13 mouse cellular contexts compared by ENCODE assay signal in the genomic region with DNA sequence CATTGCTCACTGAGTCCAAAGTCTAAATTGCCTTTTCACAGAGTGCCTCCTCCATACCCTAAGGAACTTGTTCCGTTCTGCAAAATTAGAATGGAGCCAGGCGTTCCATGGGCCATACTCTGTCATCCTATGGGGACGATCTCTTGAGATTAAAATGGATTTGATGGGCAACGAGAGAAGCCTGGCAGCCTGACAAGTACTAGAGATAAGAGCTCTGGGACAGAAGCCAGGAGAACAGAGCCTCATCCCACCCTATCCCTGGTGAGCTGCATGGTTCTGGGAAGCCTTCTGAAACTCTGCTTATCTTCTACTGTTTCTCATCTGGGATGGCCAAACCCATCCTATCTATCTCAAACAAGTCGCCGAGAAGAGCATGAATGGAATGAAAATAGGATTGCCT.
DNase-seq lines count a peak whose midpoint lies in the region; ATAC-seq lines count a peak whose summit lies in the region.
"Had no signal": no experiment of that assay in that cellular context is flagged by ENCODE, and none has a peak within 500 bp of the region (broad histone marks: within the 10 kb centered on the region; RNA-seq: fewer than 3 reads in every experiment).

No protein-coding gene starts in this region.

- ATAC-seq in heart, embryonic 14.5 days (ENCODE audit: insufficient number of reproducible peaks, insufficient read depth, low FRiP score, low read depth): peak; percentile 80

- no peak overlapping the region for H3K4me3 ChIP-seq in heart, embryonic 14.5 days (ENCODE audit: control insufficient read depth in 1 of 2, insufficient read depth in 1 of 2, low read depth in 1 of 2, low read length in 2 of 2)
- H3K4me3 ChIP-seq: embryonic facial prominence, embryonic 12.5 days; myocyte had no signal

- peak overlapping the region; percentile 9; the same call in 1 of the 2 replicates for H3K4me2 ChIP-seq in heart, embryonic 14.5 days (ENCODE audit: low read length)
- H3K4me2 ChIP-seq: embryonic facial prominence, embryonic 12.5 days had no signal

- no peaks in the 10 kb centered on the region for H3K9me3 ChIP-seq in heart, embryonic 14.5 days (ENCODE audit: control insufficient read depth, low read length)
- H3K9me3 ChIP-seq: embryonic facial prominence, embryonic 12.5 days had no signal

- H3K9ac ChIP-seq in heart, embryonic 14.5 days (ENCODE audit: low read length): no peak overlapping the region
- H3K9ac ChIP-seq: embryonic facial prominence, embryonic 12.5 days had no signal

- 4% methylated on average over 6 of the region's 6 CpGs for WGBS in heart, embryonic 14.5 days

- H3K4me1 ChIP-seq in heart, embryonic 14.5 days (ENCODE audit: control insufficient read depth in 2 of 2, insufficient read depth in 2 of 2, low read length in 2 of 2): peaks cover 6 to 24% of the 10 kb centered on the region in 2 experiments
- H3K4me1 ChIP-seq: embryonic facial prominence, embryonic 12.5 days had no signal

- H3K27me3 ChIP-seq in heart, embryonic 14.5 days (ENCODE audit: control insufficient read depth, insufficient read depth, low read length): no peaks in the 10 kb centered on the region
- H3K27me3 ChIP-seq: embryonic facial prominence, embryonic 12.5 days had no signal

- peak; percentile 23 for DNase-seq in layer of hippocampus, adult 9-11 months
- DNase-seq in layer of hippocampus, adult 9-10 months (ENCODE audit: low spot score): no peak
- DNase-seq in adrenal gland, postnatal 14 days: peak; percentile 44
- DNase-seq in lung, postnatal 25 days (ENCODE audit: low spot score): peak; percentile 46
- DNase-seq in spleen, postnatal 36 days (ENCODE audit: low spot score in 2 of 2): no peak
- no peak for DNase-seq in urinary bladder, postnatal 14 days (ENCODE audit: low spot score)
- DNase-seq: cerebellum, adult 18-20 months; left cerebral cortex, postnatal 4 days; right cerebral cortex, postnatal 14 days had no signal

- no peak overlapping the region; a peak in 1 of 4 replicates for H3K27ac ChIP-seq in heart, embryonic 14.5 days (replicated peaks in 1 of 2; ENCODE audit: control insufficient read depth in 1 of 2, insufficient read depth in 1 of 2, low read depth in 2 of 2, low read length in 2 of 2)
- H3K27ac ChIP-seq: embryonic facial prominence, embryonic 12.5 days; macrophage had no signal

- no peaks in the 10 kb centered on the region for H3K36me3 ChIP-seq in heart, embryonic 14.5 days (ENCODE audit: control insufficient read depth, insufficient read depth, low read length)
- H3K36me3 ChIP-seq: embryonic facial prominence, embryonic 12.5 days had no signal

Comparison
In these comparisons a context has a peak if more than half of its experiments do, and no peak if none do; other contexts are left out.
1. DNase-seq: peak in layer of hippocampus, adult 9-11 months (single experiment), adrenal gland, postnatal 14 days (single experiment) and lung, postnatal 25 days (single experiment); none in layer of hippocampus, adult 9-10 months (single experiment), spleen, postnatal 36 days (0 of 2) and urinary bladder, postnatal 14 days (single experiment).